Mouse (Mus musculus) liver, postnatal 0 days (tissue): Measurements from ENCODE around the gene Astn2.

Experiments used
- CTCF ChIP-seq: sonication (generic); IDR thresholded peaks from 2 replicates; pipeline ENCODE4 v1.5.1; 2016; ENCODE audit warnings: antibody characterized with exemption, low read depth
- EP300 ChIP-seq: IDR thresholded peaks from 2 replicates; pipeline ENCODE4 v1.6.1; 2016; ENCODE audit warnings: antibody characterized with exemption, low read depth, mild to moderate bottlenecking

GRCm38 (mm10) chr4:66337443-66337842 lies 67.0 kb downstream of the Astn2 start:
- TF ChIP-seq CTCF (no peak), EP300 (no peak)
